Mouse (Mus musculus) hindbrain, embryonic 12.5 days (tissue): ENCODE data around the gene Gypa. TPM values are rescaled to one million over a fixed set of nuclear protein-coding genes. Genes with fewer than 3 reads are reported as not detected.

Experiments
- ATAC-seq: fragments of 200-750 bp; cut with Nextera tagmentation; 2 replicates; pipeline ENCODE4 v1.8.0; 2017; ENCODE audit warnings: moderate TSS enrichment; ENCODE audit not compliant: low FRiP score
- H3K27ac ChIP-seq: fragments of 300-500 bp; sonication (generic); 2 replicates; pipeline ENCODE4 v1.5.1; 2016; ENCODE audit warnings: mild to moderate bottlenecking
- H3K27me3 ChIP-seq: fragments of 300-500 bp; sonication (generic); 2 replicates; pipeline ENCODE4 v1.6.1; 2016; ENCODE audit warnings: mild to moderate bottlenecking
- H3K36me3 ChIP-seq: fragments of 300-500 bp; sonication (generic); 2 replicates; pipeline ENCODE4 v1.6.1; 2016; ENCODE audit warnings: mild to moderate bottlenecking
- H3K4me1 ChIP-seq: fragments of 300-500 bp; sonication (generic); 2 replicates; pipeline ENCODE4 v1.6.1; 2016
- H3K4me2 ChIP-seq: fragments of 300-500 bp; sonication (generic); replicated peaks from 2 replicates; pipeline ENCODE4 v1.6.1; 2016; ENCODE audit warnings: mild to moderate bottlenecking
- H3K4me3 ChIP-seq: fragments of 300-500 bp; sonication (generic); 2 replicates; pipeline ENCODE4 v1.5.1; 2016; ENCODE audit warnings: mild to moderate bottlenecking
- H3K9ac ChIP-seq: fragments of 300-500 bp; sonication (generic); 2 replicates; pipeline ENCODE4 v1.6.1; 2016; ENCODE audit warnings: mild to moderate bottlenecking, moderate library complexity
- H3K9me3 ChIP-seq: fragments of 300-500 bp; sonication (generic); replicated peaks from 2 replicates; pipeline ENCODE4 v1.6.1; 2016; ENCODE audit warnings: mild to moderate bottlenecking
- WGBS: fragments of 180-500 bp; shearing (Covaris S2); methylation state at CpG from one replicate; pipeline ENCODE4 v1.1.7; 2016; 5-methylcytosine and 5-hydroxymethylcytosine counted together
- polyA plus RNA-seq: library from polyadenylated mRNA; unstranded; fragments of >200 nt; fragmentation: Nextera tagmentation; extraction: Ambion mirVana; gene quantifications from 2 replicates; pipeline ENCODE4 v1.2.1, GENCODE M21; 2016

The Gypa gene
- polyA plus RNA-seq, result 4.8 and 6.3 TPM in 2 replicates

DNA sequence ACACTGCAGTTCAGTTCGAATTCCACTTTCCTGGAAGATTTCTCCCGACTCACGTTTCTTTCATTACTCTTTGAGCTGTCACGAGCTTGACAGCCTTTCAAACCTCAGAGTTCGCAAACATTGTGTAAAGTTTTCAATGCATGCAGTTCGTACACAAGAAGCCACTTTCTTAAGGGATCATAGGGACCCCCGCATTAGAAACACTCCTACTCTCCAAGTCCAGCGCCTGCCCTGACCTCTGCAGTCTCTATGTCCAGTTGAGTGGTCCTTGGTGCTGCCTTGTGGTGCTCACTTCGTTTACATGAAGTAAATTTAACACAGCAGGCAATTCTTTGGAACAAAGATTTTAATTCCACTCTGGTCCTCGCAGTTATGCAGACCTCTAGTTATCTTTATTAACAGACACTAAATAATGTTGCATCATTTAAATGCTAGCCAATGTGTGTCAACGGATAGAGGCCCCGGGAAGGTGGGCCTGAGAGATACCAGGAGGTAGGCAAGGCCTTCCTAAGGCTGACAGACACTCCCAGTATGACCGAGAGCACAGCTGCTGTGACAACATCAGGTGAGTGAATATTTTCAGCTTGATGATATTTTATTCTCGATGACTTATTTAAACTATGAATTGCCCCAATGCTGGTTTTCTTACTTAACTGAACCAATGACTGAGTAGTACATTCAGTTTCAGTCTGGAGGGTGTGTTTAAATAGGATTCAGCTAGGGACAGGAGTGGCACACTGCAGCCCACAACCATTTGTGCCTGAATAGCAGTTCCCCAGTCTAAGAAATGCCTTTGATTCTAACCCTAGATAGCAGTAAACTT, at the start of gene Gypa:
Gypa (plus strand) TSS at position 259 of the 823 bp plus-strand sequence.
- no peaks in the 10 kb centered on the region for H3K9me3 ChIP-seq
- ATAC-seq, result peak; percentile 41
- H3K4me3 ChIP-seq, result peak within 1 kb of the TSS; percentile 50
- peak within 1 kb of the TSS; percentile 59 for H3K9ac ChIP-seq
- no peaks in the 10 kb centered on the region for H3K27me3 ChIP-seq
- no peaks in the 10 kb centered on the region for H3K36me3 ChIP-seq
- no peak within 1 kb of the TSS for H3K27ac ChIP-seq
- no peaks in the 10 kb centered on the region for H3K4me1 ChIP-seq
- H3K4me2 ChIP-seq, result peak within 1 kb of the TSS; percentile 75
- whole genome bisulfite sequencing, result 30% methylated on average over 14 of the region's 14 CpGs

GRCm38 (mm10) chr8:80444534-80445072, 49.0 kb upstream of the Gypa start:
- H3K27me3 ChIP-seq, result no peaks in the 10 kb centered on the region
- no peak overlapping the region for H3K4me3 ChIP-seq
- no peak overlapping the region for H3K4me2 ChIP-seq
- 80% methylated on average over 4 of the region's 4 CpGs for WGBS
- no peak for ATAC-seq
- no peaks in the 10 kb centered on the region for H3K9me3 ChIP-seq
- no peaks in the 10 kb centered on the region for H3K4me1 ChIP-seq
- no peak overlapping the region for H3K27ac ChIP-seq
- H3K36me3 ChIP-seq, result no peaks in the 10 kb centered on the region
- H3K9ac ChIP-seq, result no peak overlapping the region

GRCm38 (mm10) chr8:80447217-80447616, 46.4 kb upstream of the Gypa start:
- no peak overlapping the region for H3K4me3 ChIP-seq
- H3K9me3 ChIP-seq, result no peaks in the 10 kb centered on the region
- 52% methylated on average over 4 of the region's 4 CpGs for WGBS
- no peak overlapping the region for H3K27ac ChIP-seq
- H3K9ac ChIP-seq, result no peak overlapping the region
- no peaks in the 10 kb centered on the region for H3K36me3 ChIP-seq
- H3K4me1 ChIP-seq, result no peaks in the 10 kb centered on the region; the same call in 1 of the 2 replicates
- no peak for ATAC-seq
- H3K4me2 ChIP-seq, result no peak overlapping the region
- no peaks in the 10 kb centered on the region for H3K27me3 ChIP-seq

DNA sequence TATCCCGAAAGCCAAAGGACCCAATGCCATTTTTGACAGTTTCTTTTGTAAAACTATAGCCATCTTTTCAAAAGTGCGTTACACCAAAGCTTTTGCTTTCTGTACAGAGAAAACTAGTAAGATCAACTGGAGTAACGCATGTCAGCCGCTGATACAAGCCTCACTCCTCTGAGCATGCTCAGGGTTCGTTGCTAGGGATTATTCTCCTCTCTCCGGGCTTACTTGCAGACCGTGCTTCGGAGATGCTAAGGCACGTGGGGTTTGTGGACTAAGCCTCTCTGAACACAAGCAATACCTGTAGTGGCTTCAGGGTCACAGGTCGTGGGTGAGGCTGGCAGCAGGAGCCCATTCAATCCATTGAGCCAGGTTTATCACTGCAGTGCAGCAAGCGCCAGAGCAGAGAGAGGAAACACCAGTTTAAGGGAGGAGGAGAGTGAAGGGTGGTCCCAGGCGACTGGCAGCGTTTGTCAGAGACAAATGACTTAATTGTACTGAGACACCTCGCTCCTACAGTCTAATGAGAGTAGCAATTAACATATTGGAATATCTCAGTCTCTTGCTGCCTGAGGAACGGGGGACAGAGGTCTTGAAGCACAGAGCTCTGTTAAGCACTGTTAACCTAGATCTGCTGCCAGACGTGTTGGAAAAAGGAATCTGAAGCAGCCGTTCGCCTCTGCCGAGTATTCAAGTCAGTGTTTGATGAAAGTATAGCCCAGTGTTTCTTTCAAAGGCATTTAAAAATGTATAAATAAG, 41.5 kb upstream of the Gypa start:
- H3K4me3 ChIP-seq, result no peak overlapping the region
- no peaks in the 10 kb centered on the region for H3K27me3 ChIP-seq
- ATAC-seq, result 0 out of 2 replicates have a peak, but pooled peaks have one; percentile 43
- H3K9ac ChIP-seq, result no peak overlapping the region
- no peaks in the 10 kb centered on the region for H3K9me3 ChIP-seq
- H3K36me3 ChIP-seq, result no peaks in the 10 kb centered on the region
- WGBS, result 64% methylated on average over 19 of the region's 19 CpGs
- peaks cover 2% of the 10 kb centered on the region; the same call in 1 of the 2 replicates for H3K4me1 ChIP-seq
- H3K27ac ChIP-seq, result no peak overlapping the region
- H3K4me2 ChIP-seq, result no peak overlapping the region

DNA sequence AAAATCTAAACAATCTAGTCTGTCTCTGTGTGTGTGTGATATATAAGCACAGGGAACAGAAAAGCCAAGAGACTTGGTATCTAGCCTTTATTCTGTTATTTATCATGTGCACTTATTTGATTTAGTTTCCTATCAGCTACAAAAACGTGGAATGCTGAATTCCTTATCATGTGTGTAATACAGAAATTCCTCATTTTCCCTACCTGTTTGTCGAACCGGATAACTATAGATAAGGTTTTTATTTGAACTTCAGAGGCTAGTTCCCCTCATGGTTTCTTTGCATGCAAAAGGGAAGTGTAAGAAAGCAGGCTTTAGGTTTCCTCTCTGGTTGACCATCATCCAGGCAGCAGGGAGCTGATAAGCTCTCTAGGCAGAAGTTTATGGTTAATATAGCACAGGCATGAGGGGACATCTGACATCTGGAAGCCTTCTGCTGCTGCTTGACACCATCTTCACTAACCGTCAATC, 30.1 kb upstream of the Gypa start:
- Histone ChIP-seq H3K9me3 (no peaks in the 10 kb centered on the region), H3K27me3 (no peaks in the 10 kb centered on the region), H3K9ac (no peak overlapping the region), H3K4me2 (no peak overlapping the region), H3K36me3 (no peaks in the 10 kb centered on the region), H3K4me3 (no peak overlapping the region), H3K27ac (no peak overlapping the region), H3K4me1 (no peaks in the 10 kb centered on the region)
- ATAC-seq, result no peak
- WGBS, result 81% methylated on average over 4 of the region's 4 CpGs

DNA sequence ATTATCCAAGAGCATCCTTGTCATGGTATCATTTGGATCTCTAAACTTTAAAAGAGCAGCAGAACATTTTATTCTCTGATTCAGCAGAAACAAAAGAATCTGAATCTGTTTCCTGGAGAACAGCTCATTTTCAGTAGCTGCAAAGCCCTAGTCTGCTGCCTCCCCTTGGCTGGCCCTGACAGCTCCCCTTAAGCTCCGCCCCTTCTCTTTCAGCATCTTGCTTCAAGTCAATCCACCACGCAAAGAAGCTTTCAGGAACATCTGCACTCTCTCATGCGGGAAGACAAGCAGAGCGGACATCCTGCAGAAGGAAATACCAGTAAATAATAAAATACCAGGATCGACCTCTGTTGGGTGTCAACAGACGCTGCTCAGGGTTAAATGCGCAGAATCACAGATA, 18.6 kb upstream of the Gypa start:
- Histone ChIP-seq H3K27ac (no peak overlapping the region), H3K9me3 (no peaks in the 10 kb centered on the region), H3K9ac (no peak overlapping the region), H3K4me2 (no peak overlapping the region), H3K27me3 (no peaks in the 10 kb centered on the region), H3K36me3 (no peaks in the 10 kb centered on the region), H3K4me1 (no peaks in the 10 kb centered on the region), H3K4me3 (no peak overlapping the region)
- ATAC-seq, result no peak
- 41% methylated on average over 7 of the region's 7 CpGs for WGBS

DNA sequence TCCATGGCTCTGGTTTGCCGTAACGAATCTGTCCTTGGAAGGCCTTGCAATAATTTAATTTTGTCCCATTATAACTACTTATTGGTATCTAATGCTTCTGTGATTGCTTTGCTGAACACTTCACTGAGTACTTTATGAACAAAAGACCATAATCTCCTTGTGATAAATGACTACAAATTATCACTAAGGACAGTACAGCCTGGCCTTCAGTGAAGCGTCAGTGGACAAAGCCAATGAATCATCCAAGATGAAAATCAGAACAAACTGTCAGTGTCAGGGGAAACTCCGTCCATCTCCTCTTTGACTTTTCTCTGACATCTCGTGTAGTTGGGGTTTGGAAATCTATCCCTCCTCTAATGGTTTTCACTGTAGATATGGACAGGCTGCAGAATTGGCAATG, 15.4 kb upstream of the Gypa start:
- no peak overlapping the region for H3K4me2 ChIP-seq
- no peaks in the 10 kb centered on the region for H3K9me3 ChIP-seq
- H3K4me1 ChIP-seq, result no peaks in the 10 kb centered on the region
- no peaks in the 10 kb centered on the region for H3K36me3 ChIP-seq
- no peak overlapping the region for H3K4me3 ChIP-seq
- no peak overlapping the region for H3K9ac ChIP-seq
- 86% methylated on average over 5 of the region's 5 CpGs for WGBS
- no peak overlapping the region for H3K27ac ChIP-seq
- ATAC-seq, result no peak
- no peaks in the 10 kb centered on the region for H3K27me3 ChIP-seq

GRCm38 (mm10) chr8:80479129-80479528, 14.5 kb upstream of the Gypa start:
- ATAC-seq, result no peak
- WGBS, result 63% methylated on average over 1 of the region's 1 CpGs
- no peaks in the 10 kb centered on the region for H3K9me3 ChIP-seq
- no peak overlapping the region for H3K4me3 ChIP-seq
- H3K9ac ChIP-seq, result no peak overlapping the region
- no peaks in the 10 kb centered on the region for H3K27me3 ChIP-seq
- H3K36me3 ChIP-seq, result no peaks in the 10 kb centered on the region
- no peak overlapping the region for H3K4me2 ChIP-seq
- H3K4me1 ChIP-seq, result no peaks in the 10 kb centered on the region
- no peak overlapping the region for H3K27ac ChIP-seq

GRCm38 (mm10) chr8:80482173-80482572, 11.4 kb upstream of the Gypa start:
- Histone ChIP-seq H3K27ac (no peak overlapping the region), H3K9me3 (no peaks in the 10 kb centered on the region), H3K4me3 (no peak overlapping the region), H3K36me3 (no peaks in the 10 kb centered on the region), H3K4me1 (no peaks in the 10 kb centered on the region), H3K4me2 (no peak overlapping the region), H3K9ac (no peak overlapping the region), H3K27me3 (no peaks in the 10 kb centered on the region)
- no peak for ATAC-seq
- 81% methylated on average over 6 of the region's 6 CpGs for WGBS

DNA sequence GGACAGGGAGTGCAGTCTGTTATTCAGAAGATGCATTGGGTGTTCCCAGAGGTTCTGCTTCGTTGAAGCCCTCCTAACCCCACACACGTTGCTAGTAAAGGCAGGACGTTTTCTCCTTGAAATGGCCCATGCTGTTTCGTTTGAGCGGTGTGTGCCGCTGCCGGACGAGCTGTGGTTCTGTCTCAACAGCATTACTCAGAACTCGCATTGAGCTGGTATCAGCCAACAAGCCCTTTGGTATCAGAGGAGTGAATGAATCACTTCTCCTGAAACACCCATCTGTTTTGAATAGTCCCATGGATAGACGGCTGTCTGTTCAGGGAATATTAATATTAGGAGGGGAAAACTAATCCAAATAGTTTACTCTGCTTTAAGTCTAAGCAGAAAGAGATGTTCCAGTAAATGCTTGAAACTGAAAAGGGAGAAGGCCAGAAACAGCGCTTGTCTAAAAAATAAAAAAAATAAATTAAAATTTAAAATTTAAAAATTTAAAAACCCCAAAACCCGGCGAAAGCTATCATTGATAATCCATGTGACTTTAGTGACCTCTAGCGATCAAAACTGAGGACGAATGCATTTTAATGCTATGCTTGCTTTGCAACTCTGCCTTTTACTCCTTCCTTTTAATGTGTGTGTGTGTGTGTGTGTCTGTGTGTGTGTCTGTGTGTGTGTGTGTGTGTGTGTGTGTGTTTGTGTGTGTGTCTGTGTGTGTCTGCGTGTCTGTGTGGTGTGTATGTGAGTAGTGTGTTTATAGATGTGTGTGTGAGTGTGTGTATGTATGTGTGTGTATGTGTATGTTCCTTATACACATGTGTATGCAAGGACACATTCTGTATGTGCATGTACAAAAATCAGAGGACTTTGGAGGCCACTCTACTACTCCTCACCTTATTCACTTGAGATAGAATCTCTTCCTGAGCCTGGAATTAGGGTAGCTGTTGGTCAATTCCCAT, 10.5 kb upstream of the Gypa start:
- no peak for ATAC-seq
- Histone ChIP-seq H3K9ac (no peak overlapping the region), H3K36me3 (no peaks in the 10 kb centered on the region), H3K9me3 (no peaks in the 10 kb centered on the region), H3K4me3 (no peak overlapping the region), H3K27ac (no peak overlapping the region), H3K27me3 (no peaks in the 10 kb centered on the region), H3K4me2 (peak overlapping the region; percentile 19; the same call in 1 of the 2 replicates), H3K4me1 (no peaks in the 10 kb centered on the region)
- 38% methylated on average over 16 of the region's 16 CpGs for WGBS

DNA sequence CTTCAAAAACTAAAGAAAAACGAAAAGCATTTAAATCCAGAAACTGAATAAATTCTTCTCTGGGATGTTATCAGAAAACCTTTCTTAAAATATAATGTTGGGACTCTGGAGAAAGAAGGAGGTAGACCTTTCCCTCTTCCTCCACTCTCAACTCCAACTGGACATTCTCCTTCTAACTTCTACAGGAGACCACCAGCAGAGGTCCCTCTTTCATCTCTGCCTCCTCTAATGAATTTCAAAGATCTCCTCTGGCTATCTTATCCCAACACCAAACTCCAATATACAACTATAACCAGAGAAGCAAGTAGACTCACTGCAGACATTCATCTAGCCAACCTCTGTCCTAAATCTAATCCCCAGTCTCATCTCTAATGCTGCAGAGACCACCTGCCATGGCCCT, 2.0 kb upstream of the Gypa start:
- H3K9ac ChIP-seq, result no peak overlapping the region
- H3K4me2 ChIP-seq, result no peak overlapping the region
- no peak overlapping the region for H3K27ac ChIP-seq
- no peaks in the 10 kb centered on the region for H3K27me3 ChIP-seq
- 49% methylated on average over 1 of the region's 1 CpGs for WGBS
- H3K4me1 ChIP-seq, result no peaks in the 10 kb centered on the region
- ATAC-seq, result no peak
- H3K4me3 ChIP-seq, result no peak overlapping the region
- H3K36me3 ChIP-seq, result no peaks in the 10 kb centered on the region
- H3K9me3 ChIP-seq, result no peaks in the 10 kb centered on the region
